Mouse (Mus musculus) spleen, adult 2 months (tissue): ENCODE data around the gene Ryr1. TPM values are rescaled to one million over a fixed set of nuclear protein-coding genes. Genes with fewer than 3 reads are reported as not detected.
"Not testable (repeated sequence)": the region's sequence is repeated elsewhere in the genome, so short reads cannot be mapped to it uniquely, and the experiment has no call there.

Experiments used
- DNase-seq, 2 experiments: peaks; one replicate each; pipeline versions ENCODE4 v3.0.0 to v3.0.0-alpha.2; 2012 to 2021; ENCODE audit warnings: low spot score in 2 of 2, low read depth in 1 of 2
- H3K27ac ChIP-seq: fragments of 200-500 bp; 2 replicates; pipeline ENCODE4 v1.5.1; 2012; ENCODE audit warnings: low read length, inconsistent platforms; ENCODE audit not compliant: insufficient read depth
- H3K27me3 ChIP-seq: fragments of 200-500 bp; 2 replicates; pipeline ENCODE4 v1.6.1; 2012; ENCODE audit warnings: mild to moderate bottlenecking, moderate library complexity, low read length, inconsistent platforms; ENCODE audit not compliant: control insufficient read depth, insufficient read depth
- H3K36me3 ChIP-seq: fragments of 200-500 bp; 2 replicates; pipeline ENCODE4 v1.6.1; 2012; ENCODE audit warnings: mild to moderate bottlenecking, low read length, inconsistent platforms; ENCODE audit not compliant: control insufficient read depth, insufficient read depth
- H3K4me1 ChIP-seq: fragments of 200-500 bp; 2 replicates; pipeline ENCODE4 v1.6.1; 2011; ENCODE audit warnings: inconsistent platforms; ENCODE audit not compliant: control insufficient read depth, insufficient read depth, insufficient read length
- H3K4me3 ChIP-seq: fragments of 200-500 bp; 2 replicates; pipeline ENCODE4 v1.5.1; 2011; ENCODE audit warnings: mild to moderate bottlenecking, inconsistent platforms; ENCODE audit not compliant: insufficient read depth, insufficient read length; ENCODE audit errors: extremely low read depth
- CTCF ChIP-seq: fragments of 200-500 bp; IDR thresholded peaks from 2 replicates; pipeline ENCODE4 v1.5.1; 2011; ENCODE audit warnings: mild to moderate bottlenecking, inconsistent platforms; ENCODE audit not compliant: insufficient read depth, insufficient read length, insufficient replicate concordance; ENCODE audit errors: extremely low read depth
- POLR2A ChIP-seq: fragments of 200-500 bp; IDR thresholded peaks from 2 replicates; pipeline ENCODE4 v1.6.1; 2011; ENCODE audit warnings: low read depth, low read length, inconsistent platforms
- WGBS: fragments of 180-500 bp; shearing (Covaris S2); methylation state at CpG from one replicate; pipeline ENCODE4 v1.1.7; 2018; 5-methylcytosine and 5-hydroxymethylcytosine counted together
- polyA plus RNA-seq: library from polyadenylated mRNA; depleted of rRNA; stranded (reverse); fragments of >200 nt; gene quantifications from 2 replicates; pipeline ENCODE4 v1.2.3, GENCODE M21; 2012

Gene Ryr1
- polyA plus RNA-seq, 1 experiment = 0.27 TPM

- TF ChIP-seq POLR2A (no peak), CTCF (no peak)
- 90% methylated on average over 7 of the region's 7 CpGs for WGBS
Measured at GRCm38 (mm10) chr7:29146625-29147367, 21.8 kb upstream of the Ryr1 start.

GRCm38 (mm10) chr7:29144006-29144405 lies 19.0 kb upstream of the Ryr1 start:
- no peaks in the 10 kb centered on the region; the same call in 1 of the 2 replicates for H3K4me1 ChIP-seq
- 55% methylated on average over 4 of the region's 4 CpGs for WGBS

More at GRCm38 (mm10) chr7:29146625-29147367, 21.8 kb upstream of the Ryr1 start:
- DNase-seq = no peak
- no peaks in the 10 kb centered on the region; the same call in 1 of the 2 replicates for H3K4me1 ChIP-seq
- H3K27ac ChIP-seq = no peak overlapping the region
- no peak overlapping the region for H3K4me3 ChIP-seq
- H3K36me3 ChIP-seq = no peaks in the 10 kb centered on the region
- H3K27me3 ChIP-seq = no peaks in the 10 kb centered on the region

GRCm38 (mm10) chr7:29141416-29141815 lies 16.4 kb upstream of the Ryr1 start:
- no peaks in the 10 kb centered on the region for H3K27me3 ChIP-seq
- WGBS = 46% methylated on average over 8 of the region's 8 CpGs
- H3K36me3 ChIP-seq = no peaks in the 10 kb centered on the region
- no peak overlapping the region for H3K27ac ChIP-seq
- no peak for TF ChIP-seq POLR2A
- no peak for TF ChIP-seq CTCF
- no peak overlapping the region for H3K4me3 ChIP-seq
- peak in 1 of 2 experiments; percentile 53 for DNase-seq
- H3K4me1 ChIP-seq = no peaks in the 10 kb centered on the region; the same call in 1 of the 2 replicates

More at GRCm38 (mm10) chr7:29144006-29144405, 19.0 kb upstream of the Ryr1 start:
- Histone ChIP-seq H3K27me3 (no peaks in the 10 kb centered on the region), H3K4me3 (no peak overlapping the region), H3K27ac (no peak overlapping the region), H3K36me3 (no peaks in the 10 kb centered on the region)
- DNase-seq = no peak
- no peak for TF ChIP-seq POLR2A
- TF ChIP-seq CTCF = no peak

- 85% methylated on average over 3 of the region's 4 CpGs for WGBS
- H3K36me3 ChIP-seq, DNase-seq, H3K27me3 ChIP-seq, H3K4me3 ChIP-seq, H3K4me1 ChIP-seq, H3K27ac ChIP-seq: not testable (repeated sequence)
Measured at GRCm38 (mm10) chr7:29139237-29139636, 14.3 kb upstream of the Ryr1 start.

GRCm38 (mm10) chr7:29137429-29137828 lies 12.4 kb upstream of the Ryr1 start:
- Histone ChIP-seq H3K4me3 (no peak overlapping the region), H3K27me3 (no peaks in the 10 kb centered on the region; the same call in 1 of the 2 replicates), H3K36me3 (no peaks in the 10 kb centered on the region), H3K4me1 (peaks cover 2% of the 10 kb centered on the region), H3K27ac (no peak overlapping the region)
- 80% methylated on average over 16 of the region's 16 CpGs for WGBS
- TF ChIP-seq POLR2A = no peak
- no peak for TF ChIP-seq CTCF
- no peak for DNase-seq

GRCm38 (mm10) chr7:29134693-29135386 lies 9.9 kb upstream of the Ryr1 start, which contains the start of gene Rasgrp4:
Gene Rasgrp4 (plus strand): TSS chr7:29134851.
- peaks cover 2% of the 10 kb centered on the region for H3K4me1 ChIP-seq
- no peaks in the 10 kb centered on the region; the same call in 1 of the 2 replicates for H3K27me3 ChIP-seq
- no peaks in the 10 kb centered on the region for H3K36me3 ChIP-seq
- peak; percentile 41 to 76 for DNase-seq
- 5% methylated on average over 14 of the region's 20 CpGs for WGBS
- H3K4me3 ChIP-seq = peak within 1 kb of the TSS; percentile 45
- TF ChIP-seq CTCF (no peak), POLR2A (no peak)
- no peak within 1 kb of the TSS for H3K27ac ChIP-seq
